Mouse (Mus musculus) monocyte, adult 2 months (primary cell): ENCODE results near the gene Cabp1.

Experiments
- DNase-seq, 2 experiments: peaks; one replicate each; pipeline ENCODE4 v3.0.0; 2022; ENCODE audit warnings: low spot score in 2 of 2, low read depth in 1 of 2

The Cabp1 gene

GRCm38 (mm10) chr5:115210380-115210779 lies 16.2 kb upstream of the Cabp1 start:
- DNase-seq: no peak

GRCm38 (mm10) chr5:115208601-115209000 lies 14.4 kb upstream of the Cabp1 start:
- DNase-seq: no peak

- DNase-seq: no peak
Observed at GRCm38 (mm10) chr5:115207892-115208291, 13.7 kb upstream of the Cabp1 start.

- no peak for DNase-seq
Observed at GRCm38 (mm10) chr5:115207244-115207643, 13.1 kb upstream of the Cabp1 start.

- no peak for DNase-seq
Observed at GRCm38 (mm10) chr5:115204562-115205311, 10.6 kb upstream of the Cabp1 start.

- no peak for DNase-seq
Observed at GRCm38 (mm10) chr5:115203735-115204561, 9.8 kb upstream of the Cabp1 start.

- no peak for DNase-seq
Observed at GRCm38 (mm10) chr5:115194626-115195221, 543 bp upstream of the Cabp1 start.

GRCm38 (mm10) chr5:115193226-115193625 lies 955 bp downstream of the Cabp1 start:
- no peak for DNase-seq

GRCm38 (mm10) chr5:115192828-115193195 lies 1.4 kb downstream of the Cabp1 start:
- DNase-seq: no peak

- DNase-seq: no peak
Observed at GRCm38 (mm10) chr5:115191880-115192827, 2.0 kb downstream of the Cabp1 start.

- DNase-seq: no peak
Observed at GRCm38 (mm10) chr5:115190081-115190480, 4.1 kb downstream of the Cabp1 start.

GRCm38 (mm10) chr5:115188824-115189223 lies 5.4 kb downstream of the Cabp1 start:
- DNase-seq: no peak

- peak; percentile 57 to 79 for DNase-seq
Observed at GRCm38 (mm10) chr5:115187188-115188131, 6.7 kb downstream of the Cabp1 start.

- no peak for DNase-seq
Observed at GRCm38 (mm10) chr5:115186371-115187073, 7.7 kb downstream of the Cabp1 start.

- DNase-seq: no peak
Observed at GRCm38 (mm10) chr5:115184726-115185125, 9.5 kb downstream of the Cabp1 start.

- no peak for DNase-seq
Observed at GRCm38 (mm10) chr5:115183482-115183881, 10.7 kb downstream of the Cabp1 start.

GRCm38 (mm10) chr5:115182925-115183324 lies 11.3 kb downstream of the Cabp1 start:
- DNase-seq: no peak

GRCm38 (mm10) chr5:115181248-115181940 lies 12.8 kb downstream of the Cabp1 start:
- no peak for DNase-seq

GRCm38 (mm10) chr5:115179596-115179995 lies 14.6 kb downstream of the Cabp1 start:
- DNase-seq: no peak
